Mouse (Mus musculus) embryonic fibroblast, embryonic 13.5 days (primary cell): ENCODE data around the gene Unc5c.

ENCODE experiments used
- CTCF ChIP-seq: IDR thresholded peaks from 2 replicates; pipeline ENCODE4 v1.5.1; 2011; ENCODE audit warnings: mild to moderate bottlenecking, control low read depth, low read length, moderate library complexity, borderline replicate concordance; ENCODE audit not compliant: insufficient read depth
- POLR2A ChIP-seq: IDR thresholded peaks from 2 replicates; pipeline ENCODE4 v1.6.1; 2011; ENCODE audit warnings: low read depth, mild to moderate bottlenecking, control low read depth, low read length, moderate library complexity

DNA sequence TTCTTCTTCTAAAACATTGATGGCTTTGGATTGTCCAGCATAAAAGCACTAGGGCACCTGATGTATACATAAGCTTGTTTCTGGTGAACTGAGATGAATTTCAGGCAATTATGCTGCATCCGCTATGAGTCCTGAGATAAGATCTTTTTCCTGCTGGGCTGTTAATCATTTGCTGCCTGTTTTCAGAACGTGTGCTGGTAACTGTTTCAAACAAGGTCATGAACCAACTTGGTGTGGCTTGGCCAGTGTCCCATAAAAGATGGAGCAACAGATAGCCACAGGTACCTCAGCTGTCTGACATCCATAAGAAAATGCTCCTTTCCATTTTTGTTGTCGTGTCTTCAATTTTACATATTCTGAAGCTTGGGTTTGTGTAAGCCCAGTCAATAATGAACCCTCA is 314.2 kb downstream of the Unc5c start:
- no peak for TF ChIP-seq CTCF
- no peak for TF ChIP-seq POLR2A
